8 mouse cellular contexts compared by ENCODE assay signal in the genomic region with DNA sequence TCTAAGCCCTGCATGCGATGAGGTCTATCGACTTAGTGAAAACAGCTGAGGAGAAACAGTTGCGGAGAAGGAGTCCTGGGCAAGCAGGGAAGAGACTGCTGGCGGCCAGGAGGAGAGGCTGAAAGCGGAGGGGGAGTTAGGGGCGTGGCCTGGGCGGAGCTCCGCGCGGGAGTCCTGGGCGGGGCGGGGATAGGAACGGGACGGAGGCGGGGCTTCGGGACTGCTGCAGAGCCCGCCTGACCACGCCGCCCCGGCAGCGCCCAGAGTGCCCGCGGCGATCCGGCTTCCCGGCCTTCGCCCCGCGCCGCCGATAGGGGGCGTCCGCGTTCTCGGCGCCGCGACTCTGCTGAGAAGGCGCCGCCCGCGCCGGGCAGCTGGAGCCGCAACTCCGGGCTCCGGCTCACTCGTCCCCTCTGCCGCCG. TPM values are rescaled to one million over a fixed set of nuclear protein-coding genes. Genes with fewer than 3 reads are reported as not detected.
DNase-seq lines count a peak whose midpoint lies in the region; ATAC-seq lines count a peak whose summit lies in the region.

A gene (plus strand): TSS at position 338 of the 422 bp plus-strand sequence.

- DNase-seq in adipocyte (ENCODE audit: low spot score), result peak; percentile 89
- peak; percentile 94 for DNase-seq in embryo, embryonic 10 days (ENCODE audit: low spot score)
- DNase-seq in gastrocnemius, postnatal 10 days, result peak; percentile 100
- DNase-seq in induced T-regulatory cell, adult 2 months (ENCODE audit: low read depth), result peak; percentile 96
- peak; percentile 94 to 97 for DNase-seq in left cerebral cortex, adult 9 months (ENCODE audit: low spot score in 2 of 2)
- peak; percentile 98 for DNase-seq in right cerebral cortex, postnatal 14 days
- DNase-seq in urinary bladder, postnatal 36 days (ENCODE audit: low spot score in 2 of 2), result peak; percentile 97 to 99

- peak; percentile 95 for ATAC-seq in megakaryocyte progenitor cell, adult 5-6 weeks (replicated peaks; ENCODE audit: poor library complexity)

RNA-seq across cellular contexts. Expression of the gene that starts here (rescaled TPM):
- total RNA-seq in gastrocnemius, postnatal 10 days (2021), result 1 to 10 TPM; 8.8 to 9.3 TPM
- total RNA-seq in megakaryocyte progenitor cell, adult 5-6 weeks (2015), result 4.2 and 4.7 TPM in 2 replicates
- total RNA-seq in megakaryocyte progenitor cell, adult 5-6 weeks (2017), result 3.9 and 5.2 TPM in 2 replicates

Comparison
In these comparisons a context has a peak if more than half of its experiments do, and no peak if none do; other contexts are left out.
1. Peak in every context shown above with its lines: DNase-seq and ATAC-seq.